Mouse (Mus musculus) embryonic fibroblast, embryonic 13.5 days (primary cell): ENCODE data around the gene Nr4a1.

Source experiments
- CTCF ChIP-seq: IDR thresholded peaks from 2 replicates; pipeline ENCODE4 v1.5.1; 2011; ENCODE audit warnings: mild to moderate bottlenecking, control low read depth, low read length, moderate library complexity, borderline replicate concordance; ENCODE audit not compliant: insufficient read depth
- POLR2A ChIP-seq: IDR thresholded peaks from 2 replicates; pipeline ENCODE4 v1.6.1; 2011; ENCODE audit warnings: low read depth, mild to moderate bottlenecking, control low read depth, low read length, moderate library complexity

- TF ChIP-seq CTCF (no peak), POLR2A (no peak)
Measured at GRCm38 (mm10) chr15:101241236-101241635, 12.8 kb upstream of the Nr4a1 start.
